Mouse (Mus musculus): ENCODE results near the gene Carmil2. TPM values are rescaled to one million over a fixed set of nuclear protein-coding genes. Genes with fewer than 3 reads are reported as not detected.
A peak's percentile ranks its signal among the peaks of the same experiment; 100 is the strongest.

The Carmil2 gene
- polyA plus RNA-seq, 2 experiments from 2014 or later: 5.0 to 8.1 TPM

- ATAC-seq: peak; percentile 60
Measured at GRCm38 (mm10) chr8:105727397-105728124, 41.5 kb downstream of the Carmil2 start.

- ATAC-seq: no peak
Measured at GRCm38 (mm10) chr8:105732186-105732585, 46.1 kb downstream of the Carmil2 start.

GRCm38 (mm10) chr8:105739216-105739615, 53.1 kb downstream of the Carmil2 start:
- ATAC-seq: no peak

GRCm38 (mm10) chr8:105743301-105743700, 57.2 kb downstream of the Carmil2 start:
- ATAC-seq: no peak

Other genes starting within 250 kb of the Carmil2 start
- 1 to 10 TPM; 1.2 to 1.4 TPM for gene Tppp3, start 214.7 kb upstream of the Carmil2 start, polyA plus RNA-seq (2017; shearing (Covaris generic))
- 1 to 10 TPM in 1 of 2 experiments, under 1 TPM in 1; 0.97 to 1.5 TPM for gene Zdhhc1, start 189.4 kb upstream of the Carmil2 start, polyA plus RNA-seq (2017; shearing (Covaris generic))
- not detected for gene Hsd11b2, start 167.5 kb upstream of the Carmil2 start, polyA plus RNA-seq (2017; shearing (Covaris generic))
- 10 to 100 TPM; 33.7 to 36.8 TPM for gene Atp6v0d1, start 120.2 kb upstream of the Carmil2 start, polyA plus RNA-seq (2017; shearing (Covaris generic))
- gene Ripor1, start 81.0 kb upstream of the Carmil2 start, polyA plus RNA-seq (2017; shearing (Covaris generic)): 10 to 100 TPM in 1 of 2 experiments, 1 to 10 TPM in 1; 7.8 to 12.6 TPM
- gene Ctcf, start 49.7 kb upstream of the Carmil2 start, polyA plus RNA-seq (2017; shearing (Covaris generic)): 10 to 100 TPM; 53.5 to 69.1 TPM
- 1 to 10 TPM in 1 of 2 experiments, under 1 TPM in 1; 0.99 to 2.3 TPM for gene Agrp, start 48.9 kb upstream of the Carmil2 start, polyA plus RNA-seq (2017; shearing (Covaris generic))
- gene Acd, start 14.8 kb downstream of the Carmil2 start, polyA plus RNA-seq (2017; shearing (Covaris generic)): 100 to 1,000 TPM in 1 of 2 experiments, 10 to 100 TPM in 1; 70.0 to 102 TPM
- gene Pard6a, start 14.9 kb downstream of the Carmil2 start, polyA plus RNA-seq (2017; shearing (Covaris generic)): 10 to 100 TPM; 10.1 to 13.9 TPM
- gene 4933405L10Rik, start 21.4 kb downstream of the Carmil2 start, polyA plus RNA-seq (2017; shearing (Covaris generic)): not detected
- 1 to 10 TPM; 2.7 to 2.8 TPM for gene Enkd1, start 21.9 kb downstream of the Carmil2 start, polyA plus RNA-seq (2017; shearing (Covaris generic))
- 1 to 10 TPM; 2.6 to 3.7 TPM for gene Gfod2, start 72.4 kb downstream of the Carmil2 start, polyA plus RNA-seq (2017; shearing (Covaris generic))
- gene Ranbp10, start 141.1 kb downstream of the Carmil2 start, polyA plus RNA-seq (2017; shearing (Covaris generic)): 1 to 10 TPM; 7.6 to 10.0 TPM
- under 1 TPM in 1 of 2 experiments, not detected in 1; 0.19 TPM for gene Tsnaxip1, start 141.5 kb downstream of the Carmil2 start, polyA plus RNA-seq (2017; shearing (Covaris generic))
- 10 to 100 TPM; 14.1 to 23.3 TPM for gene Cenpt, start 167.0 kb downstream of the Carmil2 start, polyA plus RNA-seq (2017; shearing (Covaris generic))
- gene Thap11, start 168.9 kb downstream of the Carmil2 start, polyA plus RNA-seq (2017; shearing (Covaris generic)): 1 to 10 TPM; 4.5 to 6.0 TPM
- gene Nutf2, start 174.3 kb downstream of the Carmil2 start, polyA plus RNA-seq (2017; shearing (Covaris generic)): 10 to 100 TPM in 1 of 2 experiments, 1 to 10 TPM in 1; 9.9 to 48.7 TPM
- 10 to 100 TPM; 30.2 to 66.0 TPM for gene Edc4, start 194.6 kb downstream of the Carmil2 start, polyA plus RNA-seq (2017; shearing (Covaris generic))
- gene Nrn1l, start 207.3 kb downstream of the Carmil2 start, polyA plus RNA-seq (2017; shearing (Covaris generic)): 1 to 10 TPM in 1 of 2 experiments, not detected in 1; 1.5 TPM
- gene Pskh1, start 214.2 kb downstream of the Carmil2 start, polyA plus RNA-seq (2017; shearing (Covaris generic)): 10 to 100 TPM; 10.6 to 18.1 TPM
- gene Ctrl, start 247.6 kb downstream of the Carmil2 start, polyA plus RNA-seq (2017; shearing (Covaris generic)): 1 to 10 TPM; 1.6 to 3.6 TPM